ENCODE assay signal across 14 mouse cellular contexts in genomic region chr3:66063881-66064280, GRCm38 (mm10).
DNase-seq lines count a peak whose midpoint lies in the region; ATAC-seq and TF ChIP-seq lines count a peak whose summit lies in the region.
"Had no signal": no experiment of that assay in that cellular context is flagged by ENCODE, and none has a peak within 500 bp of the region (broad histone marks: within the 10 kb centered on the region; RNA-seq: fewer than 3 reads in every experiment).

No protein-coding gene starts in this region.

- intact Hi-C loops in heart, postnatal 10 days (cut with DNase I): no loop called here

- H3K4me3 ChIP-seq in heart, embryonic 12.5 days: no peak overlapping the region
- H3K4me3 ChIP-seq in lung, postnatal 0 days (ENCODE audit: low read depth, low read length): no peak overlapping the region
- no peak overlapping the region for H3K4me3 ChIP-seq in midbrain, embryonic 11.5 days (ENCODE audit: low read depth, low read length)
- H3K4me3 ChIP-seq: forebrain, embryonic 13.5 days; heart, embryonic 10.5 days; midbrain, embryonic 13.5 days had no signal

- no peak for ATAC-seq in heart, embryonic 12.5 days (ENCODE audit: insufficient number of reproducible peaks, low FRiP score)
- ATAC-seq in lung, postnatal 0 days: no peak
- no peak for ATAC-seq in Patski
- no peak for ATAC-seq in megakaryocyte-erythroid progenitor cell, adult 5-6 weeks (replicated peaks; ENCODE audit: low FRiP score, low TSS enrichment, poor library complexity, severe bottlenecking)
- ATAC-seq in midbrain, embryonic 11.5 days (ENCODE audit: low FRiP score): no peak
- ATAC-seq: forebrain, embryonic 13.5 days; midbrain, embryonic 13.5 days had no signal

- H3K9ac ChIP-seq in heart, embryonic 12.5 days: no peak overlapping the region
- H3K9ac ChIP-seq in lung, postnatal 0 days (replicated peaks; ENCODE audit: low read depth): no peak overlapping the region
- H3K9ac ChIP-seq in midbrain, embryonic 11.5 days (ENCODE audit: low read length): no peak overlapping the region
- H3K9ac ChIP-seq: forebrain, embryonic 13.5 days; midbrain, embryonic 13.5 days had no signal

- WGBS in heart, embryonic 12.5 days: 33% methylated on average over 6 of the region's 6 CpGs
- WGBS in lung, postnatal 0 days: 44% methylated on average over 6 of the region's 6 CpGs
- 57% methylated on average over 6 of the region's 6 CpGs for WGBS in midbrain, embryonic 11.5 days

- H3K36me3 ChIP-seq in heart, embryonic 12.5 days: no peaks in the 10 kb centered on the region
- no peaks in the 10 kb centered on the region for H3K36me3 ChIP-seq in lung, postnatal 0 days (ENCODE audit: insufficient read depth, low read length)
- no peaks in the 10 kb centered on the region for H3K36me3 ChIP-seq in splenic B cell, adult 2 months (ENCODE audit: control insufficient read depth, insufficient read depth, low read length, poor library complexity, severe bottlenecking)
- no peaks in the 10 kb centered on the region for H3K36me3 ChIP-seq in midbrain, embryonic 11.5 days (ENCODE audit: control insufficient read depth, insufficient read depth, low read length)
- H3K36me3 ChIP-seq: heart, embryonic 10.5 days; midbrain, embryonic 13.5 days had no signal

- H3K4me2 ChIP-seq in heart, embryonic 12.5 days: no peak overlapping the region
- no peak overlapping the region for H3K4me2 ChIP-seq in lung, postnatal 0 days (replicated peaks; ENCODE audit: low read depth, low read length)
- no peak overlapping the region for H3K4me2 ChIP-seq in midbrain, embryonic 11.5 days
- H3K4me2 ChIP-seq: forebrain, embryonic 13.5 days; liver, embryonic 11.5 days; midbrain, embryonic 13.5 days had no signal

- CTCF ChIA-PET in Patski (lab: Charles Lee): interaction anchor here (1.0 to 1.5 kb wide), 2 partner anchors 68 to 91 kb away, joined by 3 to 4 read pairs; no protein-coding TSS in a partner anchor

- POLR2A ChIA-PET in Patski (lab: Charles Lee): no interaction called here

- no peak for TF ChIP-seq EP300 in lung, postnatal 0 days (IDR thresholded peaks at IDR 0.05)

- no peaks in the 10 kb centered on the region for H3K4me1 ChIP-seq in heart, embryonic 12.5 days (replicated peaks)
- no peaks in the 10 kb centered on the region for H3K4me1 ChIP-seq in lung, postnatal 0 days (ENCODE audit: insufficient read depth, low read depth, low read length)
- no peaks in the 10 kb centered on the region for H3K4me1 ChIP-seq in midbrain, embryonic 11.5 days (ENCODE audit: control insufficient read depth, insufficient read depth, low read length)
- H3K4me1 ChIP-seq: forebrain, embryonic 13.5 days; heart, embryonic 10.5 days; midbrain, embryonic 13.5 days had no signal

- no peaks in the 10 kb centered on the region for H3K27me3 ChIP-seq in heart, embryonic 12.5 days (replicated peaks)
- H3K27me3 ChIP-seq in lung, postnatal 0 days (replicated peaks; ENCODE audit: insufficient read depth, low read length): no peaks in the 10 kb centered on the region
- H3K27me3 ChIP-seq in Patski: no peaks in the 10 kb centered on the region
- no peaks in the 10 kb centered on the region for H3K27me3 ChIP-seq in splenic B cell, adult 2 months (ENCODE audit: control insufficient read depth, insufficient read depth, low read length, poor library complexity, severe bottlenecking)
- no peaks in the 10 kb centered on the region for H3K27me3 ChIP-seq in midbrain, embryonic 11.5 days (ENCODE audit: control insufficient read depth, insufficient read depth, low read length)
- H3K27me3 ChIP-seq: forebrain, embryonic 13.5 days; midbrain, embryonic 13.5 days had no signal

- peak; percentile 39 for TF ChIP-seq CTCF in lung, postnatal 0 days (IDR thresholded peaks at IDR 0.05)
- TF ChIP-seq CTCF in Patski (IDR thresholded peaks at IDR 0.05): peak; percentile 71

- no peak overlapping the region for H3K27ac ChIP-seq in heart, embryonic 12.5 days (ENCODE audit: poor library complexity, severe bottlenecking)
- H3K27ac ChIP-seq in lung, postnatal 0 days (ENCODE audit: low read length): no peak overlapping the region
- no peak overlapping the region for H3K27ac ChIP-seq in midbrain, embryonic 11.5 days (ENCODE audit: low read depth, low read length)
- H3K27ac ChIP-seq: forebrain, embryonic 13.5 days; heart, embryonic 10.5 days; midbrain, embryonic 13.5 days had no signal

- peak; percentile 12 to 16 for DNase-seq in heart, postnatal 10 days
- DNase-seq in lung, postnatal 0 days (ENCODE audit: low spot score): peak; percentile 21
- no peak for DNase-seq in lung, postnatal 4 days
- DNase-seq in Patski (ENCODE audit: low read depth, low spot score): no peak
- DNase-seq in splenic B cell, adult 2 months (ENCODE audit: low read depth, low spot score): peak; percentile 45
- no peak for DNase-seq in midbrain, embryonic 11.5 days (ENCODE audit: low spot score, missing footprints)
- DNase-seq: right cerebral cortex, postnatal 4 days; thymus, adult 18-20 months had no signal

- no peaks in the 10 kb centered on the region for H3K9me3 ChIP-seq in heart, embryonic 12.5 days (replicated peaks)
- H3K9me3 ChIP-seq in lung, postnatal 0 days (ENCODE audit: low read length): no peaks in the 10 kb centered on the region
- H3K9me3 ChIP-seq in midbrain, embryonic 11.5 days (ENCODE audit: control insufficient read depth, low read length): no peaks in the 10 kb centered on the region
- H3K9me3 ChIP-seq: forebrain, embryonic 13.5 days; heart, embryonic 10.5 days; midbrain, embryonic 13.5 days had no signal

- in situ Hi-C loops in Patski (cut with MboI; ENCODE audit: low pct_unique_long_range_greater_than_20kb): loop anchor here (10.0 kb wide), 1 partner anchor 171 kb away; no protein-coding TSS in a partner anchor

Comparison
In these comparisons a context has a peak if more than half of its experiments do, and no peak if none do; other contexts are left out.
1. DNase-seq: peak in heart, postnatal 10 days (2 of 2), lung, postnatal 0 days (single experiment) and splenic B cell, adult 2 months (single experiment); none in lung, postnatal 4 days (0 of 2), Patski (single experiment) and midbrain, embryonic 11.5 days (single experiment).